ENCODE assay signal across 19 mouse cellular contexts in genomic region chr8:117507703-117508102, GRCm38 (mm10).
"Had no signal": no experiment of that assay in that cellular context is flagged by ENCODE, and none has a peak within 500 bp of the region (broad histone marks: within the 10 kb centered on the region; RNA-seq: fewer than 3 reads in every experiment).

No protein-coding gene starts in this region.

- H3K4me3 ChIP-seq: lung, embryonic 15.5 days; megakaryocyte, embryonic 14.5 days; midbrain, embryonic 13.5 days; midbrain, embryonic 15.5 days; neural tube, embryonic 12.5 days had no signal

- DNase-seq: liver, postnatal 0 days; lung, adult 2 months; lung, postnatal 14 days; lung, postnatal 36 days; retina, postnatal 1 day; right cerebral cortex, adult 18-20 months; right cerebral cortex, postnatal 25 days; right cerebral cortex, postnatal 4 days; spleen, adult 18-20 months; thymus, adult 18-20 months; thymus, postnatal 14 days; thymus, postnatal 36 days had no signal

- ATAC-seq: liver, postnatal 0 days; lung, postnatal 0 days; midbrain, embryonic 13.5 days; midbrain, embryonic 15.5 days had no signal

- H3K4me1 ChIP-seq: lung, embryonic 15.5 days; midbrain, embryonic 13.5 days; midbrain, embryonic 15.5 days; neural tube, embryonic 12.5 days had no signal

- H3K27ac ChIP-seq: lung, embryonic 15.5 days; macrophage; midbrain, embryonic 13.5 days; midbrain, embryonic 15.5 days; neural tube, embryonic 12.5 days had no signal

- H3K36me3 ChIP-seq: lung, embryonic 15.5 days; midbrain, embryonic 13.5 days; midbrain, embryonic 15.5 days; neural tube, embryonic 12.5 days had no signal

- H3K9ac ChIP-seq: liver, postnatal 0 days; lung, embryonic 15.5 days; midbrain, embryonic 13.5 days; midbrain, embryonic 15.5 days; neural tube, embryonic 12.5 days had no signal

- H3K27me3 ChIP-seq: lung, embryonic 15.5 days; megakaryocyte, embryonic 14.5 days; midbrain, embryonic 13.5 days; midbrain, embryonic 15.5 days; neural tube, embryonic 12.5 days had no signal
